Comparison of ENCODE assay signal across 9 mouse cellular contexts in the genomic region with DNA sequence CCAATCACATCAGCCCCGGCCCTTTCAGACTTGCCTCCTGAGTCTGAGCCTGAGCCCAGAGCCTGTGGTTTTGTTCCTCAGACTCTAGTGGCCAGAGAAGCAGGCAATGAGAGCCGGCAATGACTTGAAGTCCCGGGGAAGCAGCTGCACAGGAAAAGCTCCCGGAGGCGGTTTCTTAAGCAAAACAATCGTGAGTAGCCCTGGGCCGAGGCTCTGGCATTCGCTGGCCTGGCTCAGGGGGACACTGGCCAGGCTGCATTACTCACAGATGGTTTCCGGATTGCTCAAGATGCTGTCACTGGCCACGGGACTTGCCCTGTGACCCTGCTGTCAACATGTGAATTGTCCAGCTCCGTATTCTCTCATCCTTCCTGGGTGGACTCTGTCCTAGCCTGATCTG. TPM values are rescaled to one million over a fixed set of nuclear protein-coding genes. Genes with fewer than 3 reads are reported as not detected.
DNase-seq lines count a peak whose midpoint lies in the region; ATAC-seq and TF ChIP-seq lines count a peak whose summit lies in the region.
"Had no signal": no experiment of that assay in that cellular context is flagged by ENCODE, and none has a peak within 500 bp of the region (broad histone marks: within the 10 kb centered on the region; RNA-seq: fewer than 3 reads in every experiment).

No protein-coding gene starts in this region.

- no peak overlapping the region for H3K4me3 ChIP-seq in heart, adult 2 months
- H3K4me3 ChIP-seq in macrophage (ENCODE audit: inconsistent target): peak overlapping the region; percentile 23
- no peak overlapping the region for H3K4me3 ChIP-seq in forebrain, embryonic 11.5 days (ENCODE audit: low read depth, low read length)
- H3K4me3 ChIP-seq: embryonic facial prominence, embryonic 13.5 days had no signal

- H3K79me2 ChIP-seq in heart, adult 2 months (replicated peaks; ENCODE audit: control insufficient read depth, insufficient read depth, low read length): no peaks in the 10 kb centered on the region
- H3K79me2 ChIP-seq in macrophage (ENCODE audit: inconsistent target): peaks cover 76% of the 10 kb centered on the region

- peak; percentile 87; the same call in 1 of the 2 replicates for TF ChIP-seq EP300 in heart, adult 2 months (IDR thresholded peaks at IDR 0.05; ENCODE audit: insufficient read depth, low read depth, low read length)

- no peaks in the 10 kb centered on the region for H3K36me3 ChIP-seq in heart, adult 2 months (ENCODE audit: control insufficient read depth, insufficient read depth, low read length)
- no peaks in the 10 kb centered on the region; the same call in 1 of the 2 replicates for H3K36me3 ChIP-seq in macrophage (ENCODE audit: inconsistent target)
- no peaks in the 10 kb centered on the region for H3K36me3 ChIP-seq in forebrain, embryonic 11.5 days (ENCODE audit: control insufficient read depth, insufficient read depth, low read length)
- H3K36me3 ChIP-seq: embryonic facial prominence, embryonic 13.5 days had no signal

- TF ChIP-seq POLR2A in heart, adult 2 months (IDR thresholded peaks at IDR 0.05; ENCODE audit: insufficient read depth, low read depth, low read length): no peak

- DNase-seq in cerebellum, adult 11-12 months: peak; percentile 13
- no peak for DNase-seq in cerebellum, postnatal 4 days (ENCODE audit: low spot score in 2 of 2)
- peak; percentile 96 for DNase-seq in 3T3-L1 (ENCODE audit: low read depth, low spot score)
- peak; percentile 16 to 24 for DNase-seq in cerebellum, postnatal 14 days
- peak; percentile 75 to 86 for DNase-seq in heart, adult 2 months
- peak; percentile 11 to 15 for DNase-seq in layer of hippocampus, postnatal 14 days (ENCODE audit: low spot score in 2 of 2)
- DNase-seq in forebrain, embryonic 11.5 days (ENCODE audit: low spot score): no peak

- no peak overlapping the region for H3K4me2 ChIP-seq in forebrain, embryonic 11.5 days (ENCODE audit: low read depth, low read length, severe bottlenecking)
- H3K4me2 ChIP-seq: embryonic facial prominence, embryonic 13.5 days had no signal

- no peak for TF ChIP-seq CTCF in heart, adult 2 months (IDR thresholded peaks at IDR 0.05)

- no peaks in the 10 kb centered on the region; the same call in 1 of the 2 replicates for H3K27me3 ChIP-seq in heart, adult 2 months (ENCODE audit: control insufficient read depth, insufficient read depth, low read length)
- H3K27me3 ChIP-seq in forebrain, embryonic 11.5 days (ENCODE audit: control insufficient read depth, insufficient read depth, low read length): no peaks in the 10 kb centered on the region

- intact Hi-C loops in heart, adult 2 months (cut with DNase I): no loop called here

- no peak overlapping the region for H3K9ac ChIP-seq in heart, adult 2 months (ENCODE audit: low read depth, low read length)
- H3K9ac ChIP-seq in forebrain, embryonic 11.5 days (ENCODE audit: low read length): no peak overlapping the region
- H3K9ac ChIP-seq: embryonic facial prominence, embryonic 13.5 days had no signal

- H3K4me1 ChIP-seq in heart, adult 2 months (ENCODE audit: control insufficient read depth, insufficient read depth, low read length): peaks cover 10% of the 10 kb centered on the region
- peaks cover 4% of the 10 kb centered on the region; the same call in 1 of the 2 replicates for H3K4me1 ChIP-seq in forebrain, embryonic 11.5 days (replicated peaks; ENCODE audit: control insufficient read depth, insufficient read depth, low read length)

- no peak for ATAC-seq in forebrain, embryonic 11.5 days (replicated peaks; ENCODE audit: low FRiP score)

- WGBS in heart, adult 2 months: 34% methylated on average over 11 of the region's 11 CpGs
- 0% methylated on average over 10 of the region's 11 CpGs for WGBS in macrophage (ENCODE audit: missing documents)
- 42% methylated on average over 11 of the region's 11 CpGs for WGBS in forebrain, embryonic 11.5 days

- peak overlapping the region; percentile 43; the same call in 1 of the 2 replicates for H3K27ac ChIP-seq in heart, adult 2 months
- H3K27ac ChIP-seq in macrophage: peak overlapping the region; percentile 100
- H3K27ac ChIP-seq in forebrain, embryonic 11.5 days (ENCODE audit: low read depth, low read length): no peak overlapping the region
- H3K27ac ChIP-seq: embryonic facial prominence, embryonic 13.5 days had no signal

- H3K9me3 ChIP-seq in forebrain, embryonic 11.5 days (ENCODE audit: control insufficient read depth, low read length): no peaks in the 10 kb centered on the region
- H3K9me3 ChIP-seq: embryonic facial prominence, embryonic 13.5 days had no signal

RNA-seq across cellular contexts. Expression of a gene that starts 33.8 kb away (rescaled TPM):
- total RNA-seq in heart, adult 2 months (2021): 1 to 10 TPM; 1.3 to 1.6 TPM
- polyA plus RNA-seq in heart, adult 2 months (2012; rRNA removed): 3.0 and 3.3 TPM in 2 replicates
- total RNA-seq in layer of hippocampus, postnatal 14 days (2021): 10 to 100 TPM in 1 of 2 experiments, 1 to 10 TPM in 1; 9.9 to 10.9 TPM
- total RNA-seq in macrophage (2018; cell fraction: chromatin; rRNA removed): 100 to 1,000 TPM in 21 of 26 experiments, 10 to 100 TPM in 5; 39.9 to 474 (median 134) TPM
- total RNA-seq in macrophage (2018; cell fraction: cytosol; rRNA removed): 10 to 100 TPM; 12.0 to 97.5 (median 24.2) TPM
- total RNA-seq in macrophage (2018; cell fraction: nucleus; rRNA removed): 100 to 1,000 TPM in 13 of 26 experiments, 10 to 100 TPM in 13; 40.8 to 312 (median 99.3) TPM
- polyA plus RNA-seq in macrophage (2018): 16.5 to 44.1 TPM (median 21.1 TPM) in 3 replicates
- polyA plus RNA-seq in forebrain, embryonic 11.5 days (2014; fragmentation: Nextera tagmentation; extraction: Ambion mirVana): 1.4 and 1.8 TPM in 2 replicates

Comparison
In these comparisons a context has a peak if more than half of its experiments do, and no peak if none do; other contexts are left out.
1. DNase-seq: peak in cerebellum, adult 11-12 months (single experiment), 3T3-L1 (single experiment), cerebellum, postnatal 14 days (2 of 2), heart, adult 2 months (2 of 2) and layer of hippocampus, postnatal 14 days (2 of 2); none in cerebellum, postnatal 4 days (0 of 2) and forebrain, embryonic 11.5 days (single experiment).